Mouse (Mus musculus) CH12.LX (cell line): ENCODE data around the gene Abcf2. TPM values are rescaled to one million over a fixed set of nuclear protein-coding genes. Genes with fewer than 3 reads are reported as not detected.

Experiments used
- DNase-seq: peaks from one replicate; pipeline ENCODE4 v3.0.0-alpha.2; 2013; ENCODE audit errors: extremely low read depth
- H3K27ac ChIP-seq: 2 replicates; pipeline ENCODE4 v1.5.1; 2012; ENCODE audit warnings: low read depth, mild to moderate bottlenecking, control low read depth, moderate library complexity; ENCODE audit not compliant: insufficient read depth
- H3K27me3 ChIP-seq: replicated peaks from 2 replicates; pipeline ENCODE3; 2012; ENCODE audit warnings: inconsistent platforms
- H3K36me3 ChIP-seq, 2 experiments: replicated peaks in 1 of 2; 2 replicates each; pipeline versions ENCODE3 to v1.6.1; 2012; ENCODE audit warnings: inconsistent platforms in 1 of 2, low read length in 1 of 2, mild to moderate bottlenecking in 1 of 2, mixed read lengths in 1 of 2, moderate library complexity in 1 of 2; ENCODE audit not compliant: control insufficient read depth in 1 of 2, insufficient read depth in 1 of 2
- H3K4me1 ChIP-seq, 2 experiments: 2 replicates each; pipeline ENCODE4 v1.6.1; 2012; ENCODE audit warnings: inconsistent platforms in 1 of 2, moderate library complexity in 1 of 2; ENCODE audit not compliant: insufficient read depth in 2 of 2, control insufficient read depth in 1 of 2
- H3K4me2 ChIP-seq: 2 replicates; pipeline ENCODE4 v1.6.1; 2012; ENCODE audit warnings: low read depth, mild to moderate bottlenecking, control low read depth; ENCODE audit not compliant: poor library complexity, insufficient read depth, severe bottlenecking
- H3K4me3 ChIP-seq, 3 experiments: fragments of 150-350 bp in 1 of 3; sonication (generic) in 1 of 3; replicated peaks in 1 of 3; 2 replicates each; pipeline versions ENCODE3 to v1.5.1; 2011 to 2012; ENCODE audit warnings: low read depth in 2 of 3, low read length in 2 of 3, mild to moderate bottlenecking in 2 of 3, moderate library complexity in 2 of 3, control low read depth in 1 of 3, improper control_type of control experiment in 1 of 3, inconsistent platforms in 1 of 3, mixed read lengths in 1 of 3; ENCODE audit not compliant: poor library complexity in 1 of 3
- H3K79me2 ChIP-seq: replicated peaks from 2 replicates; pipeline ENCODE4 v1.6.1; 2012; ENCODE audit warnings: mild to moderate bottlenecking, moderate library complexity; ENCODE audit not compliant: control insufficient read depth, poor library complexity, insufficient read depth, severe bottlenecking; ENCODE audit errors: extremely low read depth
- H3K9ac ChIP-seq: 2 replicates; pipeline ENCODE4 v1.6.1; 2012; ENCODE audit warnings: low read depth, mild to moderate bottlenecking, control low read depth, moderate library complexity; ENCODE audit not compliant: insufficient read depth
- H3K9me3 ChIP-seq: replicated peaks from 2 replicates; pipeline ENCODE3; 2012; ENCODE audit warnings: low read length, inconsistent platforms, mixed read lengths
- BHLHE40 ChIP-seq: IDR thresholded peaks from 2 replicates; pipeline ENCODE4 v1.6.1; 2011; ENCODE audit warnings: mild to moderate bottlenecking, low read depth, low read length, improper control_type of control experiment
- CHD1 ChIP-seq: IDR thresholded peaks from 2 replicates; pipeline ENCODE4 v1.6.1; 2012; ENCODE audit warnings: low read depth, low read length, improper control_type of control experiment, inconsistent platforms
- CHD2 ChIP-seq: IDR thresholded peaks from 2 replicates; pipeline ENCODE4 v1.6.1; 2011; ENCODE audit warnings: low read length, improper control_type of control experiment
- CTCF ChIP-seq, 2 experiments: IDR thresholded peaks in 1 of 2; conservative IDR thresholded peaks in 1 of 2; 2 replicates each; pipeline ENCODE4 v1.5.1; 2011 to 2012; ENCODE audit warnings: low read depth in 2 of 2, low read length in 2 of 2, improper control_type of control experiment in 1 of 2, inconsistent platforms in 1 of 2, mild to moderate bottlenecking in 1 of 2, moderate library complexity in 1 of 2
- E2F4 ChIP-seq: IDR thresholded peaks from 2 replicates; pipeline ENCODE4 v1.6.1; 2011; ENCODE audit warnings: low read depth, low read length, improper control_type of control experiment; ENCODE audit not compliant: insufficient replicate concordance
- ELF1 ChIP-seq: IDR thresholded peaks from 2 replicates; pipeline ENCODE4 v1.6.1; 2014; ENCODE audit warnings: low read depth, mild to moderate bottlenecking, inconsistent platforms, low read length, improper control_type of control experiment
- GABPA ChIP-seq: IDR thresholded peaks from 2 replicates; pipeline ENCODE4 v1.6.1; 2012; ENCODE audit warnings: low read depth, low read length, improper control_type of control experiment, inconsistent platforms; ENCODE audit not compliant: insufficient replicate concordance
- HCFC1 ChIP-seq: IDR thresholded peaks from 2 replicates; pipeline ENCODE4 v1.6.1; 2012; ENCODE audit warnings: low read depth, mild to moderate bottlenecking, inconsistent platforms, low read length, improper control_type of control experiment
- JUN ChIP-seq: IDR thresholded peaks from 2 replicates; pipeline ENCODE4 v1.6.1; 2011; ENCODE audit warnings: low read depth, mild to moderate bottlenecking, low read length, improper control_type of control experiment, moderate library complexity; ENCODE audit not compliant: insufficient read depth
- JUND ChIP-seq: conservative IDR thresholded peaks from 2 replicates; pipeline ENCODE4 v1.6.1; 2011; ENCODE audit warnings: low read depth, low read length, improper control_type of control experiment
- MAX ChIP-seq: IDR thresholded peaks from 2 replicates; pipeline ENCODE4 v1.6.1; 2011; ENCODE audit warnings: low read length, improper control_type of control experiment
- MEF2A ChIP-seq: IDR thresholded peaks from 2 replicates; pipeline ENCODE4 v1.6.1; 2014; ENCODE audit warnings: low read depth, mild to moderate bottlenecking, inconsistent platforms, low read length, improper control_type of control experiment, borderline replicate concordance
- MXI1 ChIP-seq: IDR thresholded peaks from 2 replicates; pipeline ENCODE4 v1.6.1; 2011; ENCODE audit warnings: mild to moderate bottlenecking, low read depth, low read length, improper control_type of control experiment
- NRF1 ChIP-seq: IDR thresholded peaks from 2 replicates; pipeline ENCODE4 v1.6.1; 2014; ENCODE audit warnings: low read depth, mild to moderate bottlenecking, inconsistent platforms, low read length, improper control_type of control experiment, moderate library complexity
- PAX5 ChIP-seq: IDR thresholded peaks from 2 replicates; pipeline ENCODE4 v1.6.1; 2012; ENCODE audit warnings: low read length, inconsistent platforms, mixed read lengths
- RAD21 ChIP-seq: IDR thresholded peaks from 2 replicates; pipeline ENCODE4 v1.6.1; 2011; ENCODE audit warnings: low read depth, mild to moderate bottlenecking, low read length, improper control_type of control experiment, moderate library complexity
- SIN3A ChIP-seq: IDR thresholded peaks from 2 replicates; pipeline ENCODE4 v1.6.1; 2012; ENCODE audit warnings: low read length, improper control_type of control experiment, inconsistent platforms
- SMC3 ChIP-seq: IDR thresholded peaks from 2 replicates; pipeline ENCODE4 v1.6.1; 2011; ENCODE audit warnings: low read depth, low read length, improper control_type of control experiment
- TBP ChIP-seq: conservative IDR thresholded peaks from 2 replicates; pipeline ENCODE4 v1.6.1; 2011; ENCODE audit warnings: low read depth, low read length, improper control_type of control experiment
- TCF12 ChIP-seq: IDR thresholded peaks from 2 replicates; pipeline ENCODE4 v1.6.1; 2014; ENCODE audit warnings: low read depth, mild to moderate bottlenecking, inconsistent platforms, low read length, improper control_type of control experiment
- UBTF ChIP-seq: IDR thresholded peaks from 2 replicates; pipeline ENCODE4 v1.6.1; 2012; ENCODE audit warnings: low read depth, mild to moderate bottlenecking, inconsistent platforms, low read length, improper control_type of control experiment, moderate library complexity
- USF2 ChIP-seq: conservative IDR thresholded peaks from 2 replicates; pipeline ENCODE4 v1.6.1; 2011; ENCODE audit warnings: low read depth, low read length, improper control_type of control experiment
- ZC3H11A ChIP-seq: IDR thresholded peaks from 2 replicates; pipeline ENCODE4 v1.6.1; 2012; ENCODE audit warnings: low read depth, mild to moderate bottlenecking, inconsistent platforms, low read length, improper control_type of control experiment
- ZMIZ1 ChIP-seq: IDR thresholded peaks from 2 replicates; pipeline ENCODE4 v1.6.1; 2012; ENCODE audit warnings: low read depth, mild to moderate bottlenecking, inconsistent platforms, low read length, improper control_type of control experiment
- ZNF384 ChIP-seq: IDR thresholded peaks from 2 replicates; pipeline ENCODE4 v1.6.1; 2012; ENCODE audit warnings: low read depth, low read length, improper control_type of control experiment, inconsistent platforms
- dilution Hi-C: fragments of 300-500 bp; cut with MboI; formaldehyde crosslinking; loops from 2 replicates; pipeline ENCODE4 v1.14.3; 2020; ENCODE audit warnings: low sequenced_read_pairs; ENCODE audit not compliant: extremely low pct_unique_long_range_greater_than_20kb, extremely low pct_ligation_motif_present
- in situ Hi-C: fragments of 300-500 bp; cut with MboI; formaldehyde crosslinking; loops from 3 replicates; pipeline ENCODE4 v1.14.3; 2019; ENCODE audit warnings: low sequenced_read_pairs, low pct_ligation_motif_present, low pct_unique_long_range_greater_than_20kb, mixed read lengths
- polyA plus RNA-seq: library from polyadenylated mRNA; unstranded; fragments of >175 nt; gene quantifications from 2 replicates; pipeline ENCODE4 v1.2.1, GENCODE M21; 2012; ENCODE audit warnings: low read depth; ENCODE audit not compliant: insufficient read length
- total RNA-seq, 2 experiments: library from RNA; depleted of rRNA; stranded (reverse); fragments of 300-350 nt in 1 of 2; fragments of >200 nt in 1 of 2; gene quantifications; 2 replicates each; pipeline ENCODE4 v1.2.3; 2012 to 2014

Abcf2 gene
- total and polyA plus RNA-seq, 3 experiments: 118 to 162 (median 162) TPM

GRCm38 (mm10) chr5:24530042-24530689 lies 47.1 kb downstream of the Abcf2 start (continued):
- no peak for TF ChIP-seq JUN
- TF ChIP-seq CHD1: no peak
- no peak for TF ChIP-seq CHD2
- TF ChIP-seq E2F4: no peak
- no peak for TF ChIP-seq UBTF
- TF ChIP-seq JUND: no peak
- TF ChIP-seq ZC3H11A: no peak; the same call in 1 of the 2 replicates
- TF ChIP-seq PAX5: no peak
- no peak for TF ChIP-seq TBP
- peak; percentile 99 to 100 for TF ChIP-seq CTCF (conservative IDR thresholded peaks at IDR 0.05 in 1 of 2, IDR thresholded peaks at IDR 0.05 in 1 of 2; ENCODE audit: low read depth in 2 of 2, low read length in 2 of 2)
- TF ChIP-seq ELF1: no peak; the same call in 1 of the 2 replicates
- TF ChIP-seq RAD21: peak; percentile 70
- TF ChIP-seq TCF12: no peak
- TF ChIP-seq NRF1: no peak
- TF ChIP-seq SIN3A: no peak

GRCm38 (mm10) chr5:24527780-24528179 lies 49.5 kb downstream of the Abcf2 start:
- Histone ChIP-seq H3K27me3 (peaks cover 45% of the 10 kb centered on the region), H3K4me1 (no peaks in the 10 kb centered on the region), H3K9me3 (peaks cover 4% of the 10 kb centered on the region), H3K79me2 (no peaks in the 10 kb centered on the region), H3K4me2 (no peak overlapping the region), H3K4me3 (no peak overlapping the region), H3K9ac (no peak overlapping the region), H3K27ac (no peak overlapping the region), H3K36me3 (no peaks in the 10 kb centered on the region)
- dilution Hi-C loops (no loop called here), in situ Hi-C loops (no loop called here)
- TF ChIP-seq USF2 (no peak), MXI1 (no peak), HCFC1 (no peak), GABPA (no peak), BHLHE40 (no peak), ZMIZ1 (no peak), RAD21 (no peak), PAX5 (no peak), MAX (no peak), CHD1 (no peak), ZNF384 (no peak), SMC3 (no peak), MEF2A (no peak)
- no peak for DNase-seq
